Mouse (Mus musculus): ENCODE results near the gene Zfp300. TPM values are rescaled to one million over a fixed set of nuclear protein-coding genes. Genes with fewer than 3 reads are reported as not detected.

Zfp300 gene
- polyA plus RNA-seq, 1 experiment from 2014 or later = 4.6 TPM

Other genes starting within 250 kb of the Zfp300 start
- gene Timp1, start 219.4 kb downstream of the Zfp300 start, polyA plus RNA-seq (2014; fragmentation: Nextera tagmentation; extraction: Ambion mirVana) = 1.9 and 3.5 TPM in 2 replicates
- 55.7 and 66.9 TPM in 2 replicates for gene Syn1, start 168.5 kb downstream of the Zfp300 start, polyA plus RNA-seq (2014; fragmentation: Nextera tagmentation; extraction: Ambion mirVana)
- gene Cfp, start 158.0 kb downstream of the Zfp300 start, polyA plus RNA-seq (2014; fragmentation: Nextera tagmentation; extraction: Ambion mirVana) = 6.0 and 6.4 TPM in 2 replicates
- 12.9 and 16.9 TPM in 2 replicates for gene Elk1, start 138.9 kb downstream of the Zfp300 start, polyA plus RNA-seq (2014; fragmentation: Nextera tagmentation; extraction: Ambion mirVana)
- 32.9 and 37.3 TPM in 2 replicates for gene Uxt, start 127.5 kb downstream of the Zfp300 start, polyA plus RNA-seq (2014; fragmentation: Nextera tagmentation; extraction: Ambion mirVana)
- 7.3 and 9.9 TPM in 2 replicates for gene Zfp182, start 27.2 kb downstream of the Zfp300 start, polyA plus RNA-seq (2014; fragmentation: Nextera tagmentation; extraction: Ambion mirVana)
- gene Spaca5, start 21.1 kb downstream of the Zfp300 start, polyA plus RNA-seq (2014; fragmentation: Nextera tagmentation; extraction: Ambion mirVana) = not detected in 2 replicates
- not detected in 2 replicates for gene Ssxa1, start 26.3 kb upstream of the Zfp300 start, polyA plus RNA-seq (2014; fragmentation: Nextera tagmentation; extraction: Ambion mirVana)
- gene Gm21876, start 86.1 kb upstream of the Zfp300 start, polyA plus RNA-seq (2014; fragmentation: Nextera tagmentation; extraction: Ambion mirVana) = not detected in 2 replicates